Mouse (Mus musculus) megakaryocyte-erythroid progenitor cell, adult 5-6 weeks (primary cell): ENCODE data around the gene Olfr692. TPM values are rescaled to one million over a fixed set of nuclear protein-coding genes. Genes with fewer than 3 reads are reported as not detected.

Source experiments
- ATAC-seq: replicated peaks from 2 replicates; pipeline ENCODE4 v1.8.0; 2016; ENCODE audit warnings: mild to moderate bottlenecking, inconsistent platforms; ENCODE audit not compliant: severe bottlenecking, poor library complexity, low FRiP score, low TSS enrichment
- total RNA-seq, 2 experiments: library from RNA; stranded (forward) in 1 of 2; stranded (reverse) in 1 of 2; fragments of 200-1000, 215-1000 nt in 1 of 2; fragments of >200 nt in 1 of 2; fragmentation: Nextera tagmentation in 1 of 2; gene quantifications; 2 replicates each; pipeline ENCODE4 v1.2.3; 2014 to 2017

The Olfr692 gene
- total RNA-seq, 2 experiments from 2014 or later, result not detected

GRCm38 (mm10) chr7:105399058-105399934, 31.3 kb downstream of the Olfr692 start:
- ATAC-seq, result peak; percentile 24

- ATAC-seq, result peak; percentile 96
These were observed 32.0 kb downstream of the Olfr692 start, which contains the start of gene Fam160a2 for GRCm38 (mm10) chr7:105399935-105400624. Fam160a2 (minus strand) TSS chr7:105400054.

DNA sequence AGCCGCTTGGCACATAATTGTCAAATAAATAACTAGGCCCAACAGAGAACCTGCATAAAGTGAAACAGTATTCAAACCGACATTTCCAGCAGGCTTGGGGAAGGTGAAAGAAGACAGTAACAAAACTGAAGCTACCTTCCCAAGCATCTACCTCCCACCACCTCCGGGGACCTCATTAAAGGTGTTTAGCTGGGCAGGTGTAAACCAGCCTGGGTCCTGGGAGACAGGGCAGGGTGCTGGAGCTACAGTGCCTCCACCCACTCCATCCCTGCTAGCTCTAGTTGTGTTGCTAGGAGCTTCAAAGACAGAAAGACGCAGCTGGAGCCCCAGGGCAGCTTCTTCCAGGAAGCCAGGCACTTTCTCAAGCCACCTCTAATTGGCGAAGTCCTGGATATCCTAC, 36.2 kb downstream of the Olfr692 start, which contains the start of gene Cnga4:
Gene Cnga4, plus strand, starts transcription at position 301 of the 400 bp plus-strand sequence.
- ATAC-seq, result no peak

DNA sequence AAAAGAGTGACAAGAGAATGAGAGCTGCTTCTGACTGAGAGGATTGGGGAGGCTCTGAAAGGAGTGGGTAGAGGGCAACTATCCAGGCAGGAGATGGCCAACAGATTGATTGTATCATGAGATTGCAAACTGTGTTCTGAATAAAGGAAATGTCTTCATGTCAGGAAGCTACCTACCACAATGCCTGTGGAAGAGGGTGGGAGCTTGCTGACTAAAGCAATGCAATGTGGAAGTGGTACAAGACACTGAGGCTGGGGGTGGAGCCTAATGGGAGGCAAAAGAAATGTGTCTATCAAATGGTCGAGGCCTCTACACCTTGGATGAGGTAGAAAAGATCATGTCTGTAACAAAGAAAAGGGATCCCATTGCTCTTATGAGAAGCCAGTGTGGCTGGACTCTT, 38.3 kb downstream of the Olfr692 start:
- ATAC-seq, result no peak

DNA sequence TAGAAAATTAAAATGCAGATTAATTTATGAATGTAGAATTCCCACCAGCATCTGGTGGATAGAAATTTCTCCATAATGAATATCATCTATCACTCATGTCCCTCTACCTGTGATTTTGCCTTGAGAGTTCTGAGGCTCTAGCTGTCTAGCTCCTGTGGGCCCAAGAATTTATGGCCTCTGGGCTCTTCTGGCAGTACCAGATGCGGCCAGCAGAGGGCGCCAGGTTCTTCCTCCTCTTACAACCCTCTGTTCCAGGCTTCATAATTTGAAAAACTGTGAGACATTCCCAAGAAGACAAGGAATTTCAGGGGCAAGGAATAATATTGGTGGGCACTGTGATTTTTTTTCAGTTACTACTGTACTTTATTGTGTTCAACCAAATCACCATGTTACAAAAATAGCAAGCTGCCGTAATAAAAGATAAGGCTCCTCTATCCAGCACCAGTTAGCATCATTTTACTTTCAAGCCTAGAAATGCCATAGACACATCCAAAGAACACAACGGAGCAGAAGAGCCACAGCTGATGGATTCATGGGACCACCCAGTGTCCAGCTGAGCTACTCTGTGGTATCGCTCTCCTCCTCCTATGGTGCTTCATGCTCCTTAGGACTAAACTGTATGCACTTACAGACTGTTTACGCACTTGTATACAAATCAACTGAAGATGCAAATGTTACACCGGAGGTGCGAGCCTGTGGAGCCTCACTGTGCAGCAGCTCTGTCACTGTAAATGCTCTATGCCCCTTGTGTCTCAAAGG, 44.0 kb downstream of the Olfr692 start:
- ATAC-seq, result peak; percentile 88

- no peak for ATAC-seq
These were observed 46.4 kb downstream of the Olfr692 start for GRCm38 (mm10) chr7:105414385-105414784.

DNA sequence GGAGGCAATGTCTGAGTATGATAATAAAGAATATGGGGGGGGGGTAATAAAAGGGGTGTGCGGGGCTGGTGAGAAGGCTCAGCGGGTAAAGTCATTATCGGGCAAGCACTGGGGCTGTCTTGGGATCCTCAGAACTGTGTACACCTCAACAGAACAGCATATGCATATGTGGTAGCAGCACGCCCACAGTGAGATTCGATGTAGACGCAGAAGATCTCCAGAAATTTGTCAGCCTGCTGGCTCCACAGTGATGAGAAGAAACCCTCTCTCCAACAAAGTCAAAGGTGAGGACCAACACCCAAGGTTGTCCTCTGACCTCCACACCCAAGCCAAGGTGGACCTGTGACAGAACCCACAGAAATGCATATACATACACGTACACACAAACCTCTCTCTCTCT, 48.5 kb downstream of the Olfr692 start:
- no peak for ATAC-seq

DNA sequence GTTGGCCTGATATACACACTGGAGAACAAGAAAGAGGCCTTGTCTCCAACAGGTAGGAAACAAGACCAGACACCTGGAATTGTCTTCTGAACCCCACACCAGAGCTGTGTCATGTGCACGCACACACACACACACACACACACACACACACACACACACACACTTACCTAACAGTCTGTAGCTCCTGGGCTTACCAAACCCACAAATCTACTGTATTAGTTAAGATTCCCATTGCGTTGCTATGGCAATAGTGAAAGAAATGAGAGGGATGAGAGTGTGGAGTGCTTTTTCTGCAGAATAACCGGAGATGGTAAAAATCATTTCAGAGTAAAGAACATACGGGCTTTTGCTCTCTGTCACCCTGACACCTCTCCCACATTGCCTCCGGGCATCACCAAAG, 50.1 kb downstream of the Olfr692 start:
- no peak for ATAC-seq

Other genes starting within 250 kb of the Olfr692 start
- not detected in 2 replicates for gene Olfr683, start 221.2 kb upstream of the Olfr692 start, total RNA-seq (2014; fragmentation: Nextera tagmentation)
- gene Olfr683, start 221.2 kb upstream of the Olfr692 start, total RNA-seq (2017), result not detected in 2 replicates
- not detected in 2 replicates for gene Olfr684, start 204.6 kb upstream of the Olfr692 start, total RNA-seq (2014; fragmentation: Nextera tagmentation)
- not detected in 2 replicates for gene Olfr684, start 204.6 kb upstream of the Olfr692 start, total RNA-seq (2017)
- not detected in 2 replicates for gene Olfr685, start 182.2 kb upstream of the Olfr692 start, total RNA-seq (2014; fragmentation: Nextera tagmentation)
- gene Olfr685, start 182.2 kb upstream of the Olfr692 start, total RNA-seq (2017), result not detected in 2 replicates
- not detected in 2 replicates for gene Olfr686, start 160.7 kb upstream of the Olfr692 start, total RNA-seq (2014; fragmentation: Nextera tagmentation)
- gene Olfr686, start 160.7 kb upstream of the Olfr692 start, total RNA-seq (2017), result not detected in 2 replicates
- gene Olfr688, start 80.1 kb upstream of the Olfr692 start, total RNA-seq (2014; fragmentation: Nextera tagmentation), result not detected in 2 replicates
- gene Olfr688, start 80.1 kb upstream of the Olfr692 start, total RNA-seq (2017), result not detected in 2 replicates
- not detected in 2 replicates for gene Olfr689, start 57.1 kb upstream of the Olfr692 start, total RNA-seq (2014; fragmentation: Nextera tagmentation)
- gene Olfr689, start 57.1 kb upstream of the Olfr692 start, total RNA-seq (2017), result not detected in 2 replicates
- gene Olfr690, start 34.1 kb upstream of the Olfr692 start, total RNA-seq (2014; fragmentation: Nextera tagmentation), result not detected in 2 replicates
- not detected in 2 replicates for gene Olfr690, start 34.1 kb upstream of the Olfr692 start, total RNA-seq (2017)
- not detected in 2 replicates for gene Olfr691, start 26.0 kb upstream of the Olfr692 start, total RNA-seq (2014; fragmentation: Nextera tagmentation)
- not detected in 2 replicates for gene Olfr691, start 26.0 kb upstream of the Olfr692 start, total RNA-seq (2017)
- gene Gm5901, start 6.8 kb downstream of the Olfr692 start, total RNA-seq (2014; fragmentation: Nextera tagmentation), result not detected in 2 replicates
- gene Gm5901, start 6.8 kb downstream of the Olfr692 start, total RNA-seq (2017), result not detected in 2 replicates
- 24.6 and 31.9 TPM in 2 replicates for gene Fam160a2, start 31.8 kb downstream of the Olfr692 start, total RNA-seq (2014; fragmentation: Nextera tagmentation)
- gene Fam160a2, start 31.8 kb downstream of the Olfr692 start, total RNA-seq (2017), result 9.8 and 15.1 TPM in 2 replicates
- gene Cnga4, start 36.3 kb downstream of the Olfr692 start, total RNA-seq (2014; fragmentation: Nextera tagmentation), result not detected in 2 replicates
- gene Cnga4, start 36.3 kb downstream of the Olfr692 start, total RNA-seq (2017), result not detected in 2 replicates
- gene Cckbr, start 57.5 kb downstream of the Olfr692 start, total RNA-seq (2014; fragmentation: Nextera tagmentation), result not detected in 2 replicates
- gene Cckbr, start 57.5 kb downstream of the Olfr692 start, total RNA-seq (2017), result not detected in 2 replicates
- not detected in 2 replicates for gene Cavin3, start 114.1 kb downstream of the Olfr692 start, total RNA-seq (2014; fragmentation: Nextera tagmentation)
- gene Cavin3, start 114.1 kb downstream of the Olfr692 start, total RNA-seq (2017), result 0.61 and 0.75 TPM in 2 replicates
- gene Smpd1, start 186.1 kb downstream of the Olfr692 start, total RNA-seq (2014; fragmentation: Nextera tagmentation), result 17.5 and 17.6 TPM in 2 replicates
- gene Smpd1, start 186.1 kb downstream of the Olfr692 start, total RNA-seq (2017), result 17.1 and 20.1 TPM in 2 replicates
- gene Apbb1, start 213.4 kb downstream of the Olfr692 start, total RNA-seq (2014; fragmentation: Nextera tagmentation), result not detected in 2 replicates
- gene Apbb1, start 213.4 kb downstream of the Olfr692 start, total RNA-seq (2017), result 0.56 TPM in 1 of 2 replicates, not detected in the other
- not detected in 2 replicates for gene Hpx, start 231.9 kb downstream of the Olfr692 start, total RNA-seq (2014; fragmentation: Nextera tagmentation)
- not detected in 2 replicates for gene Hpx, start 231.9 kb downstream of the Olfr692 start, total RNA-seq (2017)